Mouse (Mus musculus) induced T-regulatory cell, adult 2 months (primary cell): Measurements from ENCODE around the gene Olfr15.

Source experiments
- DNase-seq: peaks from one replicate; pipeline ENCODE4 v3.0.0-alpha.2; 2012; ENCODE audit warnings: low read depth

The Olfr15 gene

DNA sequence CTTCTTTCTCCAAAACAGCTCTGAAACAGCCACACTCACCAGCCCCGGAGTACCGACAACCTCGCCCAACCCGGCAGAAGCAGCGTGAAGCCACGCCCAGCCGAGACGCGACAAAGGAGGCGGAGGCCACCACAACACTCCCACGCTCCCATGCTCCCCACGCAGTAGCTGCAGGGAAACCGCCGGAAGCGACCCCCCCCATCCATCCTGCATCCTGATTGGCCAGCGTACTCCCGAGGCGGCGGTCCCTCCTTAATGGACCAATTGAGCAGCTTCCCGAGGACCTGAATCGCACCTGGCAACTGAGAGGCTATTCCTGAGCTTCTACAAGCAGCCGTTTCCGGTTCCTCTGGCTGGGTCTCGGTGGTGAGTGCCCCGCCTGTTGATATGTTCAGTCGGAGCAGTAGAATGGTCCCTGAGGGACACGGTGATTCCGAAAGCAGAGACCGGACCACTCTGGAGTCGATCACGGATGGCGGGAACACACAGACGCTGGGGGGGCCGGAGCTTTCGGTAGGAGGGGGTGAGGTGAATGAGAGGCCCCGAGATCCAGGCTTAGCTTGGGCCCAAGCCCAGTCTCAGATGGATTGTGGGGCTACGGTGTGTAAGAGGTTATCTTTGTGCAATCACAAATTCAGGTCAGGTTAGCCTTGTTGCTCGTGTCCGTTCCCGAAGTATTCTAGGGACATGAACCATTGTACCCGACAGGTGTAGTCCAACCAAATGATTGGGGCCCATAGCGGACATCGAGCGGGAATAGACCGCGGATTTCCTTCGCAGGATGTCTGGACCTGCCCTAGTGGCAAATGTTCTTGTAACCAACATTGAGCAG is 41.8 kb downstream of the Olfr15 start, which contains the start of gene Naa60:
TSS of gene Naa60 (plus strand) at position 160 of the 832 bp plus-strand sequence.
- DNase-seq: peak; percentile 92

DNA sequence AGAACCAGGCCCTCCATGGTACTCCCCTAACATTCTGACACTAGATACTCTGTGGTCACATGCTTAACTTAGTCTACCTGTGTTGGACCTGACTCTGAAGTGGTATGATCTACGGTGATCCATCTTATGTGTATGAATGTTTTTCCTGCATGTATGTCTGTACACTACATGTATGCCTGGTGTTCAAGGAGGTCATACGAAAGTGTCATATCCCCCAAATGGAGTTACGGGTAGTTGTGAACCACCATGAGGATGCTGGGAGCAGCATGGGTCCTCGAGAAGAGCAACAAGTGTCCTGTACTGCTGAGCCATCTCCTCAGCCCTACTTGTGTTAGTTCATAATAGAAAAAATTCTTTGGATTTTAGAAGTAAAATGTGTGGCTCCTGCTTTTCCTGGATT is 45.7 kb downstream of the Olfr15 start:
- DNase-seq: no peak

DNA sequence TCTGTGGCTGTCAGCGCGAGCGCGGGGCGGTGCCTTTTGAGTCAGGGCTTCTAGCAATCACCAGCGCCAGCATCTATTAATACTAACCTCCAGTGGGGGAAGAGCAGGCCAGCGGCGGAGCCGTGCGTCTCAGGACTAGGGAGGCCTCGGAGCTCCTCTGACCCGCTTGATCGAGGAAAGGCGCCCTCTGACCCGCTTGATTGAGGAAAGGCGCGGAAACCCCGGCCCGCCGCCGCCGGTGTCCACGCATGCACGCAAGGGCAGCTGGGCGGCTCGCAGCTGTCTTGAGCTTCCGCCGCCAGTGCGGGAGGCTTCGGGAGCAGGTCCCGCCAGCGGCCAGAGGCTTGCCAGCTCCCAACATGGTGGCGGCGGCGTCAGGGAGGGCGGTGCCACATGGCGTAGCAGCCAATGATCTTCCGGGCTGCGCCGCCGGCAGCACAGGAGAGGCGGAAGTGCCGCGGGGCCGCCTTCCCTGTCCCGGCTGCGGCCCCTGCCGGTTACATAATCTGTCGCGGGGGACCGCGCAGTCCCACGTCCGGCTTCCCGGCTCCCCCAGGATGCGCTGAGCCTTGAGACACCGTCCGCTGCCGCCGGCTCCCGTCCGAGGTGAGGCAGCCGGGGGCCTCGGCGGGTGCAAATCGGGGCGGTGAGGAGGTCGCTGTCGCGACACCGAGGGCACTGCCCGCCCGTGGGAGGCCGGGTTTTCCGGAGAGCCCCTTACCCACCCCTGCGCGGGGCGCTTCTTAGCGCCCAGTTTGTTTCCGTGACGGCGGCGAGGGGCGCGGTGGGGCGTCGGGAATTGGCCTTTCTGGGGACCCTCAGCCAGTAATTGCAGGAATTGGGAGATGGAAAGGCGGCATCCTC is 53.8 kb downstream of the Olfr15 start, which contains the start of the genes Zfp597 and Gm20695:
TSS of gene Zfp597 (minus strand) at position 361 of the 864 bp plus-strand sequence.
TSS of gene Gm20695 (plus strand) at position 448 of the 864 bp plus-strand sequence.
- peak; percentile 96 for DNase-seq

DNA sequence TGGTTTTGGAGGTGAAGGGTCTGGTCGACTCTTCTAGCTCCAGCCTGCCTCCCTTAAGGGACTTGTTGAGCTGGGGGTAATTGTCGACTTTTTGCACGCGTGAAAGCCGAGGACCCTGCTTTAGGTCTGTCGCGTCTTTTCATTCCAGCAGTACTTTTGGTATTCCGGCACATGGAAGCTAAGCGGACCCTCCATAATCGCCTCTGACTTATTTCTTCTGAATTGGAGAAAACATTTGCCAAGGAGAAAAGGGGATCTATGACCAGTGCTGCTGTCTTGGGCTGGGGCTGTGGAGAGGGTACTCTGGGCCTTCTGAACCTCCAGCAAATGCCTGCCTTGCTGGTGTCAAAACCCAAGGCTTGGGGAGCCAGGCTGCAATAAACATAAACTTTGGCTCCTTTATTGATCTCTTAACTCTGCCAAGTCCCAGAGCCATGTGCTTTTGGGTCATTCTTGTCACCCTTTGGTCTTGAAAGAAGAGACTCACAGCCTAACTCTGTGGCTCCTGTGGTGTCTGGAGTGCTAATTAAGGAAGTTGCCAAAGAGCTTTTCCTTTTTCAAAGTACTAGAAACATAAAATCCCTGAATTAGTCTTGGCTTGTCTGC is 54.5 kb downstream of the Olfr15 start:
- peak; percentile 42 for DNase-seq

DNA sequence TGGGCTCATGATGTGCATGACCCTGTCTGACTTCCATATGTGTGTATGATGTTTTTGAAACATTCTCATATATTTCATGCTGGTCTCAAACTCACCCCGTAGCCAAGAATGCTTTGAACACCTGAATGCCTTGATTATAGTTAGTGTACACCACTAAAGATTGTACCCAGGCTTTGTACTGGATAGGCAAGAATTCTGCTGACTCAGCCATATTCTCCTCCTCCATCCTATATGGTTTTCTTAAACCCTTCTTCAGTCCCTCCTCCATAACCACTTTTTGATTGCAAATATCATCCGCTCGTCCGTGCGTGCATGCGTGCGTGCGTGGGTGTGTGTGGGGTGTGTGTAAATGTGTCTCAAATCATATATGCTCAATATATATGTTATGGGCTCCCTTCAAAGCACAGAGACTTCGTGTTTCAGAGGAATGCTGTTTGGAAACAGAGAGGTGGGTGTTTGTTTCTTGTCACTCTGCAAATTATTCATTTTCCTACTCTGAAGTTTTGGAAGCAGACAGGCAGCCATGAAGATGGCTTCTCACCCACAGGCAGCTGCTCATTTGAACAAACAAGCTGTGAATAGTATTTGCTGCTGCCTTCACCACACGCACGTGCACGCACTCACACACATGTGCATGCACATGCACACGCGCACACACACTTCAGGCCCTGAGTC is 61.1 kb downstream of the Olfr15 start:
- DNase-seq: no peak

DNA sequence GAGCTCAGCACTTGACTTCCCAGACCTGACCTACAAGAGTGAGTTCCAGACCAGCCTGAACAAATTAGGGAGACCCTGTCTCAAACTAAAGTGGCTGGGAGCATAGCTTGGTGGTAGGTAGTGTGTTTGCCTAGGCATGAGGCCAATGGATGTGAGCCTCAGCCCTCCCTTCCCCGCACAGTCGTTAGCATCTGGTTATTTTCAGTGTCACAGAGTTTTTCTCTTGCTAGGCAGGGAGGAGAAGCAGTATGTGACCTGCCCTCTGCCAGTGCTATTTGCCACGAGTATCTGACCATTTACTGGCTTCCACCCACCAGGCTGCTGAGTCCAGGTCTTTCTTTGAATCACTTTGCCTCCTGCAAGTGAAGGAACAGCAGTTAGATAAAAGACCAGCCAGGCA is 63.1 kb downstream of the Olfr15 start:
- no peak for DNase-seq
